Mouse (Mus musculus) urinary bladder, postnatal 36 days (tissue): ENCODE measurements at regions not wholly inside any gene's neighbourhood (a gene's known extent, or its start where the extent isn't known, plus 50 kb on each side); places are given as distances from the start of the nearest gene placed in this dataset.

Experiments
- DNase-seq, 2 experiments: peaks; one replicate each; pipeline ENCODE4 v3.0.0; 2022; ENCODE audit warnings: low spot score in 2 of 2, mixed read lengths in 1 of 2

- DNase-seq, result no peak
These were observed 534.2 kb downstream of the Slc4a3 start for GRCm38 (mm10) chr1:76080241-76080640.

DNA sequence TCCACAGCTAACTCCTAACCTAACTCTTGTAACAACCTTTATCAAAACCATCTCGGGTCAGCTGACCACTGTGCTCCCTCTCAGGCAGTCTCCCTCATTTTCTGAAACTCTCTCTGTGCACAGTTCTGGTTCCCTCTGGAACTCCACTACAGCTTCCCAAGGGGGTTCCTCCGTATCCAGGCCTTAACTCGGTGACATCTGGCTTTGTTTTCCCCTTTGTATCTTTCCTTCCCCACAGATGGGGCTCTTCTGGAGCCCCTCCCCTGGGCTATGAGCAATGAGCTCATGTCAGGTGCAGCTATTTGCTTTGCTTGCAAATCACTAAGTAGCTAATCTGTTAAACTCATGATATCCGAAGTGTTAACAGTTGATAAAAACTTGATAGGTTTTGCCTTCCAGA lies 535.6 kb downstream of the Slc4a3 start:
- no peak for DNase-seq

- no peak for DNase-seq
These were observed 537.4 kb downstream of the Slc4a3 start for GRCm38 (mm10) chr1:76083273-76084036.

- DNase-seq, result no peak
These were observed 545.0 kb downstream of the Slc4a3 start for GRCm38 (mm10) chr1:76091031-76091430.

DNA sequence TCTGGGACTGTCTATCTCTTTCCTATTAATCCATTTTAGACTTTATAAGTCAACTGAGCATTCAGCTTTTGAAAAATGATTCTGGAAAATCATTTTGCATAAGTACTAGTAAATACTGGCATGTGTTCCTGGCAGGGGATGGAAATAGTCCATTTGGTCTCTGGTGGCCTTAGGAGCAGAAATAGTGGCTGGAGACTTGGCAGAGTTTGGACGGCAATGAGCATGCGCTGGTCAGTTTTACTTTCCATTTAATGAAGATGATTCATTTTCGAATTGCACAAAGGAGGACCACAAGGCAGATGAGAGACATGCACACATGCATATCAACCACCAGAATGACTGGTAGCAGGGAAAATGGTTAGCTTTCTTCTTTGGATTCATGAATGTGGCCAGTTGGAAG lies 567.2 kb downstream of the Slc4a3 start:
- DNase-seq, result peak in 1 of 2 experiments; percentile 28

DNA sequence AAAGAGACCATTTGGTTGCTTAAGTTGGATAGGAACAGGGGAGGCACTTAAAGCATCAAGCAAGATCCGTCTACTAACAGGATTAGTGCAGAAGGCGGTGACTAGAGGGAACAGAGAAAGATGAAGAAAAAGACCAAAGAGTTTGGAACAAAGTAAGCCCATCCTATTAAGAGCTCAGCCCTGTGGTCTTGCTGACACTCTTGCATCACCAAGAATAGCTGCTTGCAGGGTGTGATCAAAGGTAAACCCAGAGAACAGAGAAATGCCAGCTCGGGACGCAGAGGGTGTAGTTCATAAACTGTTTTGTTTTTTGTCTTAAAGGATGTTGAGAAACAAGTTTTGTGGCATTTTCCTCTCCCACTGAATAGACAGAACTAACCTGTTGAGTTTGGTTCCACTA lies 574.8 kb downstream of the Slc4a3 start:
- DNase-seq, result no peak

GRCm38 (mm10) chr1:76130353-76130752 lies 584.3 kb downstream of the Slc4a3 start:
- DNase-seq, result no peak

- DNase-seq, result no peak
These were observed 590.7 kb downstream of the Slc4a3 start for GRCm38 (mm10) chr1:76136810-76137209.

DNA sequence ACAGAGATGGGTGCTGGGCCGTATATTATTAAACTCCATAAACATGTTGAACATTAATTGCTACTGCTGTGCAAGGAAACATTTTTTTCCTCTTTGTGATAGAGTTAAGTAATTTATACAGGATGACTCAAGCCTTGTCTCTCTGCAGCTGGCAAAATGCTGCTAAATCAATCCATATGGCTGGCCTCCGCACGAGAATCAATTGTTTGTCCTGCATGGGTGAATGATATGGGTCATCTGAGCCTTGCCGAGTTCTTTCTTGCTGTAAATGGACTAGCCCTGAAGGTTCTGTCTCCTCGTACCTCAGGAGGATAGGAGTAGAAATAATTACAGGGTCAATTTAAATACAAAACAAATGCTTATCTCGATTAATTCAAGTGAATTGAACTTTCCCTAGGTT lies 591.6 kb downstream of the Slc4a3 start:
- no peak for DNase-seq

DNA sequence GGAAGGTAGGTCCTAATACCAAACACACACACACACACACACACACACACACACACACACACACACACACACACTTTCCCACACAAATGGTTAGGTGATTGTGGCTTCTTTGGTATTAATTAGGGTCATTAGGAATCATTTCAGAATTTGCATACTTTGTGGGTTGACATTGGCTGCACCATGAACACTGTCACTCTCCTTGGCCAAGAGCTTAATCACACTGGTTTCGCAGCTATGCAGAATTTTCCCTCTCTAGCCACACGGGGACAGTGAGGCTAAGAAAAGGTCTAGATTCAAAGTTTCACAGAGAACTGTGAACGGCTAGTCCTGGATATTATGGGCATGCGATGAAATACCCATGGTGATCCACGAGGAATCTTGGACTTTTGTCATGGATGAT lies 597.5 kb downstream of the Slc4a3 start:
- no peak for DNase-seq

DNA sequence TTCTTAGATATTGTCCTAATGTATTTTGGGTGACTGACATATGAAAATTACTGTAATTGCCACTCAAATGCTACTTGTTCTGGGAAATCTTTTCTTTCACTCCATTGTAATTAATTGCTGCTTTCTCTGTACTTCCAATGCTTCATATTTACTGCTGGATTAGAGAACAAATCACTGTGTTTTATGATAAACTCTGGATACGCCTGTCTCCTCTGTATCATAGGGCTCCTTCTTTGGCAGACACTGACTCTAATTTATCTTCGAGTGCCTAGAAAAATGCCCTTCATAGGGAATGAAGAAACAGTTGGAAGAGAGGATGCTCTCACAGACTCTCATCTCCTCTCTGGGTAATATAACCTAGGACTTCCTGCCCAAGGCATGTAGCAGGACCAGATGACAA lies 602.9 kb downstream of the Slc4a3 start:
- no peak for DNase-seq

DNA sequence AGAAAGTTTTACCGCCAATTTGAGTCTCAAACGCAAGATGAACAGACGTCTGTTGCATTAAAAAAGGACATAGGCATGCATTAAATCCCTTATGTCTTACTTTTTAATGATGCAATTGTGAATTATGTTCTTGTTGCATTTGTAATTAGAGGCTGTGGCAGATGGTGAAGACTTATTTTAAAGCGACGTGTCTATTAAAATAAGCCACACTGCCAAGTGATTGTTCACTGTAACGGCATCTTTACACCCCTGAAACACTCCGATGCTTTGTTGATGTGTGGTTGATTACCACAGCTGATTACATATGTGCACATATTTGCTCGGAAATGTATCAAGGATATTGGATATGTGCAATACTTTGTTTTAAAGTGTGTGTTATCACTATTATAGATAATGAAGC lies 610.2 kb downstream of the Slc4a3 start:
- no peak for DNase-seq

DNA sequence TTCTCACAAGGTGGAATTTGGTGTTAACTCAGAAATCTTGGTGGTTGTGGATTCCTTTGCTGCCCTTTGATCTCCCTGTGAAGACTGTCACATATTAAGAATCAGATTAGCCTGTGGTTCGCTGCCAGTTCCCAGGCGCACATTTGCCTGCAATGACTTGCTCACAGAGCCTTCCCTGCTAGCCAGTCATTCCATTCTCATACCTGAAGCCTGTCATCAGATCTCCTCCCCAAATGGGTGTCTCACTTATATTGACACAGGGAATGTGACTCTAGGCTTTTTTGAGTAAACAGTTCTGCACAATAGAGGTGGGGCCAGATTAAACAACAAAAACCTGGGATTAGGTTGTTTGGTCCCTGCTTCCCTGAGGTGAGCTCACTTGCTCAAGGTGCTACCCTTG lies 621.4 kb downstream of the Slc4a3 start:
- peak; percentile 1 to 12 for DNase-seq

GRCm38 (mm10) chr1:76181181-76181580 lies 635.1 kb downstream of the Slc4a3 start:
- DNase-seq, result no peak

GRCm38 (mm10) chr1:76194844-76195243 lies 648.8 kb downstream of the Slc4a3 start:
- DNase-seq, result peak in 1 of 2 experiments; percentile 2

DNA sequence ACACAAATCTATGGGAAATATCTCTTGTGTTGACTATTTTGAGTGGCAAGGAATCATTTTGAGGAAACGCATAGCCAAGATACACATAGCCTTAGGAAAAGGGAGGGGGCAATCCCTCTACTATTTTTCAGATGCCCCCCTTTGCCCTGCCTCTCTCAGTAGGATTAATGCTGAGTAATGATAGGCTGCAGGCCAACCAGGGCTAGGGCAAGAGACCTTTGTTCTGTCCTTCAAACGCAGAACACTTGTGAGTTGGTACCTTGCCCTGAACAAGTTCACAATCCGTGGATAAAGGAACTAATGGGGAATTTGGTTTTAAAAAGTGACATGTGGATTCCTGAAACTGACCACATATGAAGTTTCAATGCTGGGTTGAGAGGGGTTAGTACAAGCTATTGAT lies 651.6 kb downstream of the Slc4a3 start:
- no peak for DNase-seq

GRCm38 (mm10) chr1:76200906-76201305 lies 654.8 kb downstream of the Slc4a3 start:
- no peak for DNase-seq

GRCm38 (mm10) chr1:76212486-76212885 lies 666.4 kb downstream of the Slc4a3 start:
- no peak for DNase-seq

GRCm38 (mm10) chr1:76244721-76245120 lies 698.7 kb downstream of the Slc4a3 start:
- peak in 1 of 2 experiments; percentile 4 for DNase-seq

- no peak for DNase-seq
These were observed 700.2 kb downstream of the Slc4a3 start for GRCm38 (mm10) chr1:76246181-76246796.

DNA sequence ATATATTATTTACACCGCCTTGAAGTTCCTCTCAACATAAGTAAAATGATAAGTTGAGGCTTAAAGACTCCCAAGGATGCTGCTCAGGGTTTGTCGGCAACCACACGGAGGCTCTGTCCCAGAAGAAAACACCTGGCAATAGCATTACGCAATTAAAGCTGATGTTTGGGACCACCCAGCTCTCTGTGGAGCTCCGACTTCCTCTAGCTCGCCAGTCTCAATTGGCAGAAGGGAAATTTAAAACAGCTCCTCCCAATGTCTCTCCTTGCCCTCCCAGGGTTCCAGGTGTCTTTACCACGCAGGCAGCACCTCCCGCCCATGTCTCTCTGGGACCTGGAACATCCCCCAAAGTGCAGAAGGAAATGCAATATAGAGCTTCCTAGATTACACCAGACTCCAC lies 701.1 kb downstream of the Slc4a3 start:
- no peak for DNase-seq

DNA sequence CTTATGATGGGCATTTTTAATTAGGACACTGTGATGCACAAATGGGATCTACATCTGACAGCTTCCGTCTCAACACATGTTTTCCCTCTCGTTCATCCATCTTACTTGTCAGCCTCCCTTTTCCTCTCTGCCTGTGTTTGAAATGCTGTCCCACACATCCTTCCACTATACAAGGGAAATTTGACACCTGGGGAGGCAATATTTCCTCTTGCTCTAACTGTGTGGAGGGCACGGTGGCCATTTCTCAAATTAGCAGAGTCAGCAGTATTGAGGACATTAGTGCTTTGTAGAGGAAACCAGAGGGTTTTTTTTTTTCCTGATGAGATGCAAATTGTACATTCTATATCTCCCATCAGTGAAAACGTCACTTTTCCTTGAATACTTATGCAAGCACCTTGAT lies 712.2 kb downstream of the Slc4a3 start:
- DNase-seq, result no peak

- DNase-seq, result peak; percentile 1
These were observed 730.1 kb downstream of the Slc4a3 start for GRCm38 (mm10) chr1:76276148-76276547.

- no peak for DNase-seq
These were observed 730.6 kb downstream of the Slc4a3 start for GRCm38 (mm10) chr1:76276624-76277023.
